Mouse (Mus musculus): ENCODE results near the gene Pnck.

Pnck gene

DNA sequence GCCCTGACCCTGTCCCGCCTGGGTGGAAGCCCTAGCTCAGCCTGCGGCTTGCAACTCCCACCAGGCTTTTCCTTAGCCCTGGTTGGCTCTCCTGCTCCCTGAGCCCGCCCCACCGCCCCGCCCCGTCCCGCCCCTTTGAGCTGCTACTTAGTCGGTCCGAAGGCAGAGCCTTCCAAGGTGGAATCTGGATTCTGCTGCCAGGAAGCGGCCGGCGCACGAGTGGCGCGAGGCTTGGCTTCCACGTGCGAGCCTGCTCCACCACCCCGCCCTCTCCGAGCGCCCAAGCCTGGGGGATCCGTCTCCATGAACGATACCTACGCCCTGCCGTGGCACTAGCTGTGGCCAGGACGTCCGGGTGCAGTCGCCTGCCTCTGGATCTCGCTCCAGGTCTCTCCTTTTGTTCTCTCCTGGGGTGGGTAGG lies 20.7 kb downstream of the Pnck start, which contains the start of gene Dusp9:
Gene Dusp9, plus strand, starts transcription at position 165 of the 421 bp plus-strand sequence.
- DNase-seq (ENCODE audit: low spot score): no peak

DNA sequence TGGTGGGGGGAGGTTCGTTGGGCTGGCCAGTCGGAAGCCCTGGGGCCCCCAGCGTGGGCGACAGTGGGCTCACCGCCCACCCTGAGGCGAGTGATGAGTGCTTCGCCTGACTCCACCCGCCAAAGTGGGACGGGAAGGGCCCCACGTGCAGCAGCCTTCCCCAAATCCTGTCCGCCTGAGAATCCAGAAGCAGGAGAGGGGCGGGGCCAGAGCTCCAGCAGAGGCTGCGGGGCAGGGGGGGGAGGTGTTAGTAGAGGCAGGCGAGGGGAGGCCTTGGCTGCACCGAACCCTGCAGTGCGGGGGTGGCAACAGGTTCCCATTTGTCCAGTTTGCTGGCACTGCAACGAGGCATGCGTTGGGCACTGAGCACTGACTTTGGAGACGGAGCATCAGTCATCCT lies 22.5 kb downstream of the Pnck start:
- DNase-seq (ENCODE audit: low spot score): no peak

- DNase-seq (ENCODE audit: low spot score): no peak
Measured at GRCm38 (mm10) chrX:73635425-73635824, 24.5 kb downstream of the Pnck start.

- DNase-seq (ENCODE audit: low spot score): no peak
Measured at GRCm38 (mm10) chrX:73626981-73627380, 32.9 kb downstream of the Pnck start.

- no peak for DNase-seq (ENCODE audit: low spot score)
Measured at GRCm38 (mm10) chrX:73619890-73620289, 40.0 kb downstream of the Pnck start.

DNA sequence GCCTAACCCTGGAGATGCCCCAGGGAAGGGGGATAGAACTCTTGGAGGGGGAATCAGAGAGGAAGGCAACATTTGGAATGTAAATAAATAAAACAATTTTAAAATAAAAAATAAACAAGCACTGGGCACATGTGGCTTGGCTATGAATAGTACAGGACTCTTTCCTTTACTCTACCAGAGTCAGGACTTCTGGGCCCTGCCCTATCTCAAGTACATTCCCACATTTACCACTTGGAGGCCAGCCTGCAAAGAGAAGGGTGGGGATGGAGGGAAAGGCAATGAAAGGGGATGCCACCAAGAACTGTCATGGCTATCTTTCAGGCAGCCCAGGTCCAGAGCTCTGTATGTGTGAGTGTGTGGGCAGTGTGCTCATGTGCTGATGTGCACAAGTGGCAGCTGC lies 40.5 kb downstream of the Pnck start:
- no peak for DNase-seq (ENCODE audit: low spot score)

DNA sequence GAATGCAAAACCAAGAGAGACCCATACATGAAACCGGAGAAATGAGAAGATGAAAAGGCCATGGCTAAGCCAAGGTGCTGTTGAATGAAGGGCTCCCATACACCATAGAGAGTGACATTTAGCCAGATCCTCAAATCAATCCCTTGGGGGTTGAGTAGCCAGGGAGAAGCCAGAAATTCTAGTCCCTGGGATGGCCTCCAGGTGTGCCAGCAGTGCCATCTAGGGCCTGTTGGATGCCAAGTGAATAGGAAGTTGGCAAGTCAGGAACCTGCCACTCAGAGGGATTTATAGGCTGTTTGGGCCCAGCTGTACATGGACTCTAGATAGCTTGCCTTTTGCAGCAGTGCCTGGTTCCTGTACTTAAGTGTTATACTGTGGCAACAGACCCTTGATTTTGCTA lies 44.0 kb downstream of the Pnck start:
- DNase-seq (ENCODE audit: low spot score): no peak

DNA sequence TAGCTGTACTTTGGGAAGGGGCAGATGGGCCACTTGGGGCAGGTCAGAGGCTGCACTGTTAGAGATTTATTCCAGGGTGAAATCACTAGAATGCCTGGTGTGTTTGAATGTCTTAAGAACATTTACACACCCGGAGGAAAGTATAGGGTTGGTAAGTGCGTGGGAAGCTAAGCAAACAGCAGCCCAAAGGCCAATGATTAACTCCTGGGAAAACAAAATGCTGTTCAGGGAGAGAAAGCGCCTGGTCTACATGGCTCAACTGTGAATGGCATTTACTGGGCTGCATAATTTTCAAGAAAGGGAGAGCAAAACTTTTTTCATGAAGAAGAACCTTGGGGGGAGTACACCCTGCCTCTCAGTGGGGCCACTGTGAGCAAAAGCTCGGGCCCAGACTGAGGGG lies 46.3 kb downstream of the Pnck start:
- DNase-seq (ENCODE audit: low spot score): no peak
